Mouse (Mus musculus) heart, adult 18-20 months (tissue): ENCODE measurements around the gene Fchsd2. TPM values are rescaled to one million over a fixed set of nuclear protein-coding genes. Genes with fewer than 3 reads are reported as not detected.

ENCODE experiments used
- DNase-seq, 2 experiments: peaks; one replicate each; pipeline ENCODE4 v3.0.0; 2021 to 2022; ENCODE audit warnings: mixed read lengths in 1 of 2
- total RNA-seq, 2 experiments: library from RNA; stranded (reverse); gene quantifications; 2 replicates each; pipeline ENCODE4 v1.2.3; 2021

The Fchsd2 gene
- total RNA-seq, 2 experiments from 2014 or later = 18.3 to 22.5 TPM

DNA sequence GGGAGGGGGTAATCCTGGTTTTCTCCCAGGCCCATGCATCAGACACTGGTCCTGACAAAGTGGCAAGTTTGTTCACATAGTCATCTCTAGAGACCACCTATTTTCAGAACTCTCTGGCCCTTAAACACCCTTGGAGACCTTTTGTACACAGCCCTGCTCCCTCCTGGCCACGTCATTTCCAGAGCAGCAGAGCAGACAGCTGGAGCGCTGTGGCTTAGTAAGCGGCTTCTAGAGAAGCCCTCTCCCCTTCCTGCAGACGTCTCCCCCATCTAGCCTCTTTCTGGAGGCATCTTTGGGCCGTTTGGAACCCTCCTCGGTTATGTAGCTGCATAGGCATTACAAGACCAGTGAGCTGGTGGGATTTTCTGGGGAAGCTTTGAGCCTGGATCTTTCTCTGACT, 21.6 kb upstream of the Fchsd2 start:
- no peak for DNase-seq

DNA sequence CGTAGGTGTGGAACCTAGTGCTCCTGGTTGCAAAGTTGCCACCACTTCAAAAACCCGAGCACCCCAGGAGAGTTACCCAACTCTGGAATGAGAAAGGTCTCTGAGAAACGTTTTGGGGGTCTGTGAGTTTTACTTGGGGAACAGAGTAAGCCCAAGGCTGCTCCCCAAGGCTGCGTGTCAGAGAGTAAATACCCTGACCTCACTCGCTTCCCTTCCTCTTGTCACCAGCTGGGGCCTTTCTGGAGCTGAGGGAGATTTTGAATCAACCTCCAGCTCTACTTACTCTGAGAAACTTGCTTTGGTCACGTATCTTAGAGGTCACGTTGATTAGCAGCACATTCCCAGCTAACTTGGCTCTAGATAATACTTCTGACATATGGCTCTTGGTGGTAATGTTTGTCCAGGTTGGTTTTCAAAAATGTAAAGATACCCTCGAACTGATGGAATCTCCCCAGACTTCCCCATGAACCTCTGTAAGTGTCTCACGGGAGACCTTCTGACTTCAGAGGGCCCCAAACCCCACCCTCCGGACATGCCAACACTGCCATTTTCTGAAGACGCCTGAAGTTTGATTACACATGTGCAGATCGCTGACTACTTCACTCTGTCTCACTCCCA, 20.4 kb upstream of the Fchsd2 start:
- DNase-seq = peak in 1 of 2 experiments; percentile 8

DNA sequence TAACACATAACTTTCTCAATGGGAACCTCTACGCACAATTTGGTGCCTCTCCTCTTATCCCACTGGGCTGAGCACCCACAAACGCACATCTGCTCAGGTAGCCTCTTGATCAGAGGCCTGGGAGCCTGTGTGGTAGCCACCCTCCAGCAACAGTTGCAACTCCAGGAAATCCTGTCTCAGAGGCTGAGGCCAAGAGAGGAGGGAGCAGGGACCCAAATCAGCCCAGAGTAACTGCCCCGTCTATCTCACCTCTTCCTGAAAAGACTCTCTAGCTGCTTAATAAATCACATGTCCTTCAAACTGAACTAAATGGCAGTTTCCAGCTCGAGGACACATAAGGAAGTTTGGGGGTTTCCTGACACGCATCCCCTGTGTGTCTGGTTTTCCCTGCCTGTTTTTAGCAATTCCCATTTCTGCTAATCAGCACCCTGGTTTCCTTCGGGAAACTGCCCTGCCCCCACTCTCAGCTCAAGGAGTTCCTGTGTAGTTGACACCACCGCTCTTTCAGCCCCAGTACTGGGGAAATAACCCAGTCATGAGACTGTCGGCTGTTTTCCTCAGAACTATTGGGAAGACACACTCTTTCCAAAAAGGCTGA, 18.4 kb upstream of the Fchsd2 start:
- peak; percentile 50 to 61 for DNase-seq

DNA sequence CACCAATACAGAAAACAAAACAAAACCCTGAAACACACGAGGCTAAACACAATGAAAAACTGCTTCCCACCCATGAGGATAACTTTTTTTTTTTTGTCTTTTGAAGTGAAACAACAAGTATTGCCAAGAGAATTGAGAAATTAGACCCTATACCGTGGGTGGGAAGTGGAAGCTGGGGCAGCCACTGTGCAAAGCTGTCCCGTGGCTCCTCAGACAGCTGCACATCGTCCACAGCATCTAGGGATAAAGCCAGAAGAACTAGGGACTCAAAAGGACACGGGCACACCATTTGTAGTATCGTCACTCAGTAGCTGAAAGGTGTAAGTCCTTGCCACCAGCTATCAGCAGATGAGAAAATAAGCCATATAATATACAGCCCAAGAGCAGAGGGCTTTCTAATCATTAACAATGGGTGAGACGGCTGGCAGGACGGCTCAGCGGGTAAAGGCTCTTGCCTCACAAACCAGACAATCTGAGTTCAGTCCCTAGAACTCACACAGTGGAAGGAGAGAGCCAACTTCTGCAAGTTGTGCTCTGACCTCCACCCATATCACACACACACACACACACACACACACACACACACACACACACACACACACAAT, 9.0 kb upstream of the Fchsd2 start:
- DNase-seq = no peak

DNA sequence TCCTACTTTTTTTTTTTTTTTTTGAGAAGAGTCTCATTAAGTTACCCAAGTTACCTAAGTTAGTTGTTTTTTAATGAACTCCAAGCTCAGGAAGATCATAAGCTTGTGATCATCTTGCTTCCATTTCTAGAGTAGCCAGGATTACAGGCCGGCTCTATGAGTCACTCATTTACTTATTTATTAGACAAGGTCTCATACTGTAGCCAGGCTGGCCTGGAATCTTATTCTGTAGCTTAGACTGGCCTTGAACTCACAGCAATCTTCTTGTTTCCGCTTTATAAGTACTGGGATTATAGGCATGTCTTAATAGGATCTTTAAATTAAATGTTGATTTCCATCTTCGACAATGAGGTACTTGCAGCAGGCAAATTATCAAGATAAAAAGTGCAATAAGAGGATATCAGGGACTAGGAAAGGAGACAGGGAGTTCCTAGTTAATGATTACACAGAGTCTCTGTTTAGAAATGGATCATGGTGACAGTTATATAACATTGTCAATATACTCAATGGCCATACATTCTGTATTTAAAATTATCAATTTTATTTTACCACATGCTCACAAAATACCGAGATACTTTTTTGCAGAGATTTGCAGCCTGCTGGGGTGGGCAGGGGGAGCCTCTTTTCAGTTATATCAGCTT, 7.7 kb upstream of the Fchsd2 start:
- no peak for DNase-seq

DNA sequence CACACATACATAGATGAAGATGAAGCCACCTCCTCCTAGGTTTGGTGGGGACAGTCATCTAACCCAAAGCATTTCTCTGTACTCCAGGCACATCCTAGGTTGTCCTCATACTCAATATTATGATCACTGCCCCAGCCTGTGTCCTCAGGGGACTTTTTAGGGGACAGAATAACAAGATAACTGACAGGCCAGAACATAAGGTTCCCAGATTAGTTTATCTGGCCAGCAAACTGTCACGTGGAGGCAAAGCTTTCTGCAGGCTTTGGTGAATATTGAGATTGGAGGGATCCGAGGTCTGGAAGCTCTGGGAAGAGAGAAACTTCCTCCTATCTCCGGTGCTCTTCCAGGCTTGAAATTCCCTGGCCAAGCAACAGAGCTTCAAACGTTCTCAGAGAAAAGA, 6.9 kb upstream of the Fchsd2 start:
- DNase-seq = peak; percentile 78 to 87

DNA sequence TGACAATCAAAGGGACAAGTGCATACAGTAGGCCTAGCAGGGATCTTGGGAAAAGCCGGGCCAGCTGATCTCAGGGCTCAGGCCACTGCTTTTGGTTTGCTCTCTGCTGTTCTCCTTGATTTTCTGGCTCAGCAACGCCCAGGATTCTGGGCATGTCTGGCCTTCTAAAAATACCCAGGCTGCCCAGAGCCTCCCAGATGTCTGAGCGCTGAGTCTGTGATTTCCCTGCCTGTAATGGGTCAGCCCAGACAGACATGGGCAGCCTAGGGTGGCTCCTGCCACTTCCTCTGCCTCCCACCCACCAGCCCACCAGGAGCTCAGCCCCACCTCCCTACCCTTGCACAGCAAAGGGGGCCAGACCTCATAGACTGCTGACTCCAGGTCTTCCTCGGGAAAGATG, 4.0 kb upstream of the Fchsd2 start:
- peak; percentile 67 to 83 for DNase-seq

DNA sequence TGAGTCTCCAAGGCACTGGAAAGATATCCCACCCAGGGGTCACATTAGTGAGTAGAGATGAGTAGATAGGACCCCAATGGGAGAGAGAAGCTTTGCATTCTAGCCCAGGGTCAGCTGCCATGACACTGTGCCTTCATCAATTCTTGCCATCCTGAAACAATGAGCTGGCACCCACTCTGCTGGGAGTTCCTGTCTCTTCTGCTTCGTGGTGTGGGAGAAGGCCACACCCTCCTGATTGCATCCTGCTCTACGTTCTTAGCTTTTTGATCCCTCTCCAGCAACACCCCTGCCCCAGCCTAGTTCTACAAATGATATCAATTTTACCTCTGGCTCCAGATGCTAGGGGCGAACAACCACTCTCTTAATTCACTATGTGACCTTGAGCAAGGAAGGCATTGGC, 3.4 kb upstream of the Fchsd2 start:
- DNase-seq = no peak

DNA sequence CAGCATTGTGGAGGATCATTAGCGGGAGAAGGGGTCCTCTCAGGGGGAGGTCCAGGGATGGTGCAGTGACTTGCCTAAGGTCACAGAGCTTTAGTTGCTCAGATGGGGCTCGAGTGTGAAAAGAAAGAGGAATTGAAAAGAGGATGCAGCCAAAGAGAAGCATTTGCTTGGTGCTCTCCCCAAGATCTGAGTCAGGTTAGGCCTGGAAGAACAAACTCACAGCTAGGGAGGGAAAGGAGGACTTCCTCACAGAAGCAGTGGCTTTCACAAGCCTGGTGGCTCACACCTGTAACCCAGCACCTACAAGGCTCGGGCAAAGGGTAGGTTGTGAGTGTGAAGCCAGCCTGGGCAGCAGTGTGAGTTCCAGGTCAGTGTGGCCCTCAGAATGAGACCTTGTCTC, 568 bp downstream of the Fchsd2 start:
- DNase-seq = no peak

DNA sequence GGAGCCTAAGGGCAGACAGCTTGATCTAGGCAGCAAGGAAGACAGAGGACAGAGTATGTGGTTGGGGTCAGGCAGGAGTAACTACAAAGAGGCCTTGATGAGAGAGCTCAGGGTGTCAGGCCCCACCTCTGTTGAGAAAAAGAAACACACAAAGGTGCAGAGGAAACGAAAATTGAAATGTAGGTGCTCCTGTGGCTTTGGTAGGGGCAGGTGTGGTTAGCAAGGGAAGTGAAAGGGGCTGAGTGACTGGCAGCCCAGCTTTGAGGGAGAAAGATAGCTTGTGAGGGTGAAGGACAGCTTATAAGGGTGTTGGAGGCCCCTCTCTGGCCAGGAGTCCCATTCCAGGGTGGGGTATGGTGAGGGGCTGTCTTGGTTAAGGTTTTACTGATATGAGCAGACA, 2.1 kb downstream of the Fchsd2 start:
- no peak for DNase-seq

DNA sequence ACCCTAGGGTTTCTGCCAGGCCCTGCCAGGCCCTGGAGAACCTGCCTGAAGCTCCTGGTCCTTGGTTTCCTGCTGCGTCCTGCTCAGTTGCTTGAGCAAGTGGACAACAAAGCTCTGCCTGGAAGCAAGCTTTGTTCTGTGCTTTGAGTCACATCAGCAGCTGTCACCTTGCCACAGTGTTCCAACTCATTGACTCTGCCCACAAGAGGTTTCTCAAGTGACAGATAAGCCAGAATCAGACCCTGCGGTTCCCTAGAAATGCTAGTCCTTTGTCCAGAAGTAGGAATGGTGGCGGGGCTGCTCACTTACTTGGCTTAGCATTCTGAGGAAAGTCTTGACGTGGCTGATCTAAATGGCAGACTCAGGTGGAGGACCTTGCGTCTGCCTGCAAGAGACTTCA, 2.9 kb downstream of the Fchsd2 start:
- DNase-seq = no peak

DNA sequence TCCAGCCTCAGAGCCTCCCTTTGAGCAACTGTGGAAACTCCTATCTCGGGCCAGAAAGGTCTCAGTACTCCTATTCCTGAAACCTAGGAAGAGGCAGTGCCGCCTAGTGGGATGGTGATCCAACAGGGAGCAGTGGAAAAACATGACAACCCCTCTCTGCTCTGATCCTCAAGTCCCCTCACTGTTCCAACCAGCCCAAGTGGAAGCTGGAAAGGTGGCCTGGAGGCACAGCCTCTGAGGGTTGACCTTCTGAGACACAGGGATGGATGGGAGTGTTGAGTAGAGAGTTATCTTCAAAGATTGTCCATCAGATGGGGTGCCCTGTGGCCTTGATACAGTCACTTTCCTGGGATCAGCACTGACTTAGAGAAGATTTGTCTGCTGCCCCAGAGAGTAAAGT, 3.9 kb downstream of the Fchsd2 start:
- no peak for DNase-seq

DNA sequence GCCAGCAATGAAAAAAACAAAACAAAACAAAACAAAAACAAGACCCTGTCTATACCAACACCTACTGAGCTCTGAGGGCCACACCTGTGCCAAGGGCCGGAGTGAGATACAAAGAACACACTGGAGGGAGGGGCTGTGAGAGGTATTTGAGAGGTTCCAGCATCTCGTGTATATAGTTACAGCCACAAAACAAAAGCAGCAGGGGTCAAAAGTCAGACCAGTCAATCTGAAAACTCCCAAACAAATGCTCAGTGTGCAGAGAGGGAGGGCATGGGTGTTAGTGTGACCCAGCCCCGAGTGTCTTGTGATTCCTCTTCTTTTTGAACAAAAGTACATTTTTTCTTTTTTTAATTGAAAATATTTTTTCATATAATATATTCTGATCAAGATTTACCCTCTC, 4.4 kb downstream of the Fchsd2 start:
- no peak for DNase-seq

DNA sequence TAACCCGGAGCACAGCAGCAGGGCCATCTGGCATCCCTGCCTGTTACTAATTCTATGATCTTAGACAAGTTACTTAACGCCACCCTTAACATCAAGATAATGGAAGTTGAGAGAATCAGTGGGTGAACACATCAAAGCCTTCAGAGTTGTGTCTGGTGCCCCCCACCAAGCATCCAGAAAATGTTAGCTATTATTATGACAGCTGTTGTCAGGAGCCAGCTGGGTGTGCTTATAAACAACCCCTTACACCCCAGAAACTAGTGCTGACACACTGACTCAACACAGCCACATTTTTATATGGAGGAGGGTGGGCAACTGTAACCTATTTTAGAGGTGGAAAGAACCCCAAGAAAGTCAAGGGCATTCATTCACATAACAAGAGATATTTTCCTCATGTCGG, 7.3 kb downstream of the Fchsd2 start:
- DNase-seq = no peak

DNA sequence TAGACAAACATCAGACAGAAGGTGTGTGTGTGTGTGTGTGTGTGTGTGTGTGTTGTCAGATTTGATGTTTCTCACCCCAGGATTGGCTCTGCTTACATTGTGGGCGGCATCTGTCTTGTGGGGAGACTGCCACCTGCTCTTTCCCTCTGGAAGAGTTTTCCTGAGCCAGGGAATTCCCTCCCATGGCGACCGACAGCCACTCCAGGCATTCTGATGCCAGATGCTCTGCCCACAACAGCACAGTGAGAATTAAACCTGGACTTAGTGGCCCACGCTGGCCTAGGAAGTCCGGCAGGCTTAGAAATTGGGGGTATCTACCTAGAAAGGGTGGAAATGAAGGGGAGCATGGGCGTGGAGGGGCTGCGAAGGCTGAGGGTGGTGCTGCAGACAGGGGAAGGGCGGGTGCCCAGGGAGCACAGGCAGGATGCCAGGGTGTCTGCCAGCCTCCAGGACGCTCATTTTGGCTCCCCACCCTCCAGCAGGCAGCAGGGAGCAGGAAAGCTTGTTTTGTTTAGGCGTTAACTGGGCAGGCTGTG, 8.6 kb downstream of the Fchsd2 start:
- peak; percentile 69 to 76 for DNase-seq

DNA sequence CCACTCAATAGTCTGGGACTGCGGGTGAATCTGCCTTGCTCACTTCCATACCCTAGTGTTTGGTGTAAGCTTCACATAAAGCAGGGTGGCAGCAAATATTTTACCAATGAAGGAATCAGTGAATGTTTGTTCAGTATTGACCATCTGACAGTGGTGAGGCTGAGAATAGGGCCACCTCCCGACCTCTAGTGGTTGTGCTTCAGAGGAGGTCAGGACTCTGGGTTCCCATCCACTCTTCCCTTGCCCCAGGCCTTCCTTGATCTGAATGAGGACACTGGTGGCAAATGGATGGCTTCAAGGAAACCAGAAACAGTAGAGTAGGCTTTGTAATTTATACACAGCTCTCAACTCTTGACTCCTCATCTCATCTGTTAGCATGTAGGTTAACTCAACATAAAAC, 14.0 kb downstream of the Fchsd2 start:
- peak in 1 of 2 experiments; percentile 16 for DNase-seq

DNA sequence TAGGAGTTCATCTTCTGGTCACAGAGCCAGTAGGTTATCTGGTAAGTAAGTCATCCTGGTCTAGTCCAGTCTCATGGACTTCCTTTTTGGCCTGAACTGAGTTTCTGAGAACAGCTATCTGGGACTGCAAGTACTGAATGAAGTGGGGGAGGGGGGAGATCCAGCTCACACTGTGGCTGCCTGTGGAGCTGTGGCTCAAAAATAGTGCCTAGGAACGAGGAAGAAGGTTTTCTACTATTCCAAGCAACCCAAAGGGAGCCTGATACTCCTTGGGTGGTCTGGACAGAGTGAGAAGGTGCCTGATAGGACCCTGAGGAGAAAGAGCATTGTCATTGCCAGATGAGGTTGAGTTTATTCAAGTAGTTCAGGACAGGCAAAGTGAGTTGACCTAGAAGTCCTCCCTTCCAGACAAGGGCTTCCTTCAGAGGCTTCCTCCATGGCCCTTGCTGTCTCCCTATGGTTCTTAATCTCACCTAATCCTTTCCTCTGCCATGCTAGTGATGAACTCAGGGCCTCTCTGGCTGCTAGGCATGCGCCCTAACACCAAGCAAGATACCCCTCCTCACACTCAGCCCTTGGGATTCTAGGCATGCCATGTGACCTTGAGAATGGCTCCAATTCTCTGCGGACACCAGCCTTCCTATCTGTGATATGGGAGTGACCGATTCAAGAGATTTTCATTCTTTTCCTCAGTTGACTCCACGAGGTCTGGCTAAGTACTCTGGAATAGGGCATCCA, 14.6 kb downstream of the Fchsd2 start:
- peak; percentile 54 to 58 for DNase-seq

DNA sequence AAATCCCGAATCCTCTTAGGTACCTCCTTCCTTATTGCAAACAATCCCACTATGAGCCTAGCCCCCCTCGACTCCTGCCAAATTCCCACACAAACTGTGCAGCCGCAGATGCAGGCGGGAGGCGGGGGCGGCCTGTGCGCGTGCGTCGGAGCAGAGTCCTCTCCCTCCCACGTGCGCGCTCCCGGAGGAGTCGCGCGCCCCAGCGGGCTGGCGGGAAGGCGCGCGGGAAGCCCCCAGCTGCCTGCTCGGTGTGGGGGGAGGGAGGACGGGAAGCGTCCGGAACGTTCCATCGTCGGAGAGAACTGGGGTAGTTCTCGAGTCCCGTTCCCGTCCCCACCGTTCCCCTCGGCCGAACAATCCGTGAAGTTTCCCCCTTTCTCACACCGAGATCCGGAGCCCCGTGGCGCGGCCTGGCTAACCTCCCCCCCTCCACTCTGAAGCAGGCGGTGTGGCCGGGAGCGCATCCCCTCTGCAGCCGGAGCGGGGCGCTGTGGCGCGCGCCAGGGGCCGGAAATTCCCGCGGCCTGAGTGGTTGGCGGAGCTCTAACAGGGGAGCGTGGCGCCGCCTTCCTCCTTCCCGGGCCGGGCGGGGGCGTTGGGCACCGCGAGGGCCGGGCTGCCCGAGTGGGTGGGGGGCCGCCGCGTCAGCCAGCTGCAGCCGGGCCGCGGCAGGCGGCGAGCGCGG, 15.4 kb downstream of the Fchsd2 start:
- DNase-seq = peak; percentile 98 to 99

DNA sequence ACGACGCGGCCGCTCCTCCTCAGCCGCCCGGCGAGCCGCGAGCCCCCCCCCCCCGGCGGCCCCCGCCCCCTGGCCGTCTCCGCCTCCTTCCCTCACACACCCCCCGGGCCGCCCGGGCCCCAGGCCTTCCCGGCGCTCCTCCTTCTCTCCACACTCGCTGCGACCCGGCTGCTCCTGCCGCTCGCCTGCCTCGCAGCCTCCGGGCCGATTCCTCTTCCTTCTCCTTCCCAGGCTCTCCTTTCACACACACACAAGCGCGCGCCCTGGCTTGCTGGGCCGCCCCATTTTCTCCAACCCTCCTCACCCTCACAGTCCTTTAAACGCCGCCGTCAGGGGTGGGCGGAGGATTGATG, 16.0 kb downstream of the Fchsd2 start:
- peak in 1 of 2 experiments; percentile 85 for DNase-seq

DNA sequence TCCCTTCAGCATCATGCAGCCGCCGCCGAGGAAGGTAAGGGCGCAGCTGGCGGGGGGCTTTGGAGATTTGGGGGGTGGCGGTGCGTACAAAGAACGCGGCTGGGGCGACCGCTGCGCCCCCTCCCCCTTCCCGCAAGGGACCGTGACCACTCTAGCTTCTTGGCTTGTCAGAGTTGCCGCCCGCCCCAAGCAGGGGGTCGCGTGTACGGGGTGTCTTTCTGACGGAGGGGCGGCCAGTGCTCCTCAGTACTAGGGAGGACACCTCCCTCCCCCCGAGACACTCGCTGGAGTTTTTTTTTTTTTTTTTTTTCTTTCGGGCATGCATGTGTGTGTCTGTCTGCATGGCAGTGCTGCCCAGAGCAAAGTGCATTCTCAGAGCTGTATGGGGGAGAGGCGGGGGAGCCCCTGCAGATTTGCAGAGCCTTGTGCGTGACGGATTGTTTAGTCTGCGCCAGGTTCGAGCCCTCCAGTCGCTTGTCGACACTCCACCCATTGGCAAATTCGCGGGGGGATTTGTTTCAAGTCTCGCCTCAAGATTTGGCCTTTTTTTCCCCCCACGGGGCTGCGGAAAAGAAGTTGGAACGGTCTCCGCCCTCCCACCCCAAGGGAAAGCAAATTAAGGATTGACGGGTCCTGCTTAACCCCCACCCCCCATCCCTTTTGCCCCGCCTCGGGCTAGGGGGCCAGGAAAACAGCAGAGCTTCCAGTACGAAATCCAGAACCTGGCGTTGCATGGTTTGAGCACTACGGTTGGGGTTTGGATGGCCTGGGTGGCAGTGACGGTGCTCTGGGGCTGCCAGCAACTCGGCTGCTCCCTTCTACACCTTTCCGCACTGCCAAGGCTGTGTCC, 16.6 kb downstream of the Fchsd2 start:
- peak; percentile 35 to 59 for DNase-seq

DNA sequence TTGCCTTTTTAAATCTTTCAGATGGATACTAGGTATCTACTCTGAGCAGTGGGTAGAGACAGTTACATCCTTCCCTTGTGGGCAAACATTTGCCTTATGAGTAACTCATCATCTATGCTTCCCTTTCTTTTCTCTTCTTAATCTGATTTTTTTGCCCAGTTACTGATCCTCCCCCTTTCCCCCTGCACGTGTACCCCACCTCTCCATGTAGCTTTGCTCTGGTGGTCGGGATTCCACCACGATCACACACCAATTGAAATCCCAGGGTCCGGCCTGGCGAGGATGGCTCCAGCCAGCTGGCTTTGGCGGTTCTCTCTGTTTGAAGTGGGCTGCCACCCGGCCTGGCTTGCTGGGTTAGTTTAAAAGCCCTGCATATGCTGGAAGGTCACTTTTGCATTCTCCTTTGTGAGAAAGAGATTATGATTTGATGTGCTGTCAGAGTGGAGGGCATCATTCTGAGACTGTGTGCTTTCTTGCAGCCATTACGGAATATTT, 17.2 kb downstream of the Fchsd2 start:
- DNase-seq = peak in 1 of 2 experiments; percentile 44
